ENCODE assay signal across 26 mouse cellular contexts in the genomic region with DNA sequence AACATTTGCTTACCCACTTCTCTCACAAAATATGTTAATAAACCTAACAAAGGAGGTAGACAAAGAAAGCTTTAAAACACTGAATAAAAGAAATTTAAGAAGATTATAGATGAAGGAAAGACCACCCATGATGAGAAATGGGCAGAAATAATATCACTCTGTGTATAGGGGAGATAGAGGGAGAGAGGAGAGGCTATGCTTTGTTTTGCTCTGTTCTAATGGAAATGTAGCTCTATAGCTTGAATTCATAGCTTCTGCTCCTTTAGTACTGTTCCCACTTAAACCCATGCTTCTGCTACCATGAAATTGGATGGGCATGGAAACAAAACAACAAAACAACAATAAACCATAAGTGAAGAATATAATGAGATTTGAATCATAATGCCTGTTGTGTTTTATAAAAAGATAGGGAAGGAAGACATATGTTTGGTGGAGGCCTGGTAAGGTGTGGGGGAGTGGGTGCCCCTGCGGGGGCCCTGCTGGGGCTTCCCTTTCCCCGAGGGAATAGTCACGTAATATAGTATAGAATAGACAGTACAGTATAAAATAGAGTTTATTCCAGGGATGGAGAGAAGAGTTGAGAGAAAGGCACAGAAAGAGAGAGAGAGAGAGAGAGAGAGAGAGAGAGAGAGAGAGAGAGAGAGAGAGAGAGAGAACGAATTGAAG. TPM values are rescaled to one million over a fixed set of nuclear protein-coding genes. Genes with fewer than 3 reads are reported as not detected.
DNase-seq lines count a peak whose midpoint lies in the region; ATAC-seq and TF ChIP-seq lines count a peak whose summit lies in the region.
"Had no signal": no experiment of that assay in that cellular context is flagged by ENCODE, and none has a peak within 500 bp of the region (broad histone marks: within the 10 kb centered on the region; RNA-seq: fewer than 3 reads in every experiment).

No protein-coding gene starts in this region.

- TF ChIP-seq CTCF in bone marrow macrophage, adult 2 months (IDR thresholded peaks at IDR 0.05; ENCODE audit: low read depth, low read length): no peak

- no peak overlapping the region for H3K9ac ChIP-seq in forebrain, embryonic 11.5 days (ENCODE audit: low read length)
- H3K9ac ChIP-seq in midbrain, embryonic 12.5 days (replicated peaks): no peak overlapping the region
- no peak overlapping the region for H3K9ac ChIP-seq in midbrain, embryonic 15.5 days
- H3K9ac ChIP-seq: embryonic facial prominence, embryonic 12.5 days; forebrain, embryonic 13.5 days; forebrain, embryonic 15.5 days; forebrain, postnatal 0 days had no signal

- no peaks in the 10 kb centered on the region for H3K4me1 ChIP-seq in forebrain, embryonic 11.5 days (replicated peaks; ENCODE audit: control insufficient read depth, insufficient read depth, low read length)
- no peaks in the 10 kb centered on the region for H3K4me1 ChIP-seq in forebrain, embryonic 10.5 days
- no peaks in the 10 kb centered on the region for H3K4me1 ChIP-seq in midbrain, embryonic 12.5 days
- H3K4me1 ChIP-seq in midbrain, embryonic 15.5 days: 0 out of 2 replicates have a peak, but pooled peaks cover 4% of the 10 kb centered on the region
- H3K4me1 ChIP-seq in bone marrow macrophage, adult 2 months (ENCODE audit: control insufficient read depth, insufficient read depth, low read length): peaks cover 25% of the 10 kb centered on the region
- H3K4me1 ChIP-seq: embryonic facial prominence, embryonic 10.5 days; embryonic facial prominence, embryonic 12.5 days; forebrain, embryonic 13.5 days; forebrain, embryonic 15.5 days had no signal

- H3K9me3 ChIP-seq in forebrain, embryonic 11.5 days (ENCODE audit: control insufficient read depth, low read length): no peaks in the 10 kb centered on the region
- H3K9me3 ChIP-seq in forebrain, embryonic 10.5 days: no peaks in the 10 kb centered on the region
- no peaks in the 10 kb centered on the region for H3K9me3 ChIP-seq in midbrain, embryonic 12.5 days
- H3K9me3 ChIP-seq in midbrain, embryonic 15.5 days: no peaks in the 10 kb centered on the region
- H3K9me3 ChIP-seq: embryonic facial prominence, embryonic 10.5 days; embryonic facial prominence, embryonic 12.5 days; forebrain, embryonic 13.5 days; forebrain, embryonic 15.5 days; G1E had no signal

- 72% methylated on average over 4 of the region's 4 CpGs for WGBS in forebrain, embryonic 11.5 days
- WGBS in forebrain, embryonic 10.5 days: 60% methylated on average over 4 of the region's 4 CpGs
- 50% methylated on average over 4 of the region's 4 CpGs for WGBS in midbrain, embryonic 12.5 days
- WGBS in midbrain, embryonic 15.5 days: 51% methylated on average over 4 of the region's 4 CpGs

- H3K36me3 ChIP-seq in forebrain, embryonic 11.5 days (ENCODE audit: control insufficient read depth, insufficient read depth, low read length): no peaks in the 10 kb centered on the region
- no peaks in the 10 kb centered on the region for H3K36me3 ChIP-seq in forebrain, embryonic 10.5 days (replicated peaks)
- H3K36me3 ChIP-seq in midbrain, embryonic 12.5 days: no peaks in the 10 kb centered on the region
- no peaks in the 10 kb centered on the region for H3K36me3 ChIP-seq in midbrain, embryonic 15.5 days (replicated peaks)
- H3K36me3 ChIP-seq: embryonic facial prominence, embryonic 10.5 days; embryonic facial prominence, embryonic 12.5 days; forebrain, embryonic 15.5 days; G1E had no signal

- peak; percentile 71; the same call in 1 of the 2 replicates for ATAC-seq in forebrain, embryonic 11.5 days (replicated peaks; ENCODE audit: low FRiP score)
- ATAC-seq in midbrain, embryonic 12.5 days (ENCODE audit: low FRiP score, low read depth): peak; percentile 86
- no peak for ATAC-seq in midbrain, embryonic 15.5 days (replicated peaks)
- ATAC-seq: activated CD4-positive, CD25-positive, alpha-beta regulatory T cell, adult 4 months; CD4-positive, CD25-positive, alpha-beta regulatory T cell, adult 4 months; forebrain, embryonic 13.5 days; forebrain, embryonic 15.5 days; forebrain, postnatal 0 days; Patski had no signal

- no peak overlapping the region for H3K4me3 ChIP-seq in forebrain, embryonic 11.5 days (ENCODE audit: low read depth, low read length)
- no peak overlapping the region for H3K4me3 ChIP-seq in forebrain, embryonic 10.5 days
- no peak overlapping the region for H3K4me3 ChIP-seq in midbrain, embryonic 12.5 days
- no peak overlapping the region for H3K4me3 ChIP-seq in midbrain, embryonic 15.5 days
- no peak overlapping the region for H3K4me3 ChIP-seq in bone marrow macrophage, adult 2 months (ENCODE audit: insufficient read depth, low read length)
- H3K4me3 ChIP-seq: embryonic facial prominence, embryonic 10.5 days; embryonic facial prominence, embryonic 12.5 days; forebrain, embryonic 13.5 days; forebrain, embryonic 15.5 days had no signal

- TF ChIP-seq POLR2A in bone marrow macrophage, adult 2 months (IDR thresholded peaks at IDR 0.05; ENCODE audit: borderline replicate concordance, low read depth, low read length): no peak

- H3K4me2 ChIP-seq in forebrain, embryonic 11.5 days (ENCODE audit: low read depth, low read length, severe bottlenecking): no peak overlapping the region
- no peak overlapping the region for H3K4me2 ChIP-seq in midbrain, embryonic 12.5 days (replicated peaks)
- H3K4me2 ChIP-seq in midbrain, embryonic 15.5 days: no peak overlapping the region
- H3K4me2 ChIP-seq: embryonic facial prominence, embryonic 12.5 days; forebrain, embryonic 13.5 days; forebrain, embryonic 15.5 days had no signal

- H3K27ac ChIP-seq in forebrain, embryonic 11.5 days (ENCODE audit: low read depth, low read length): no peak overlapping the region
- no peak overlapping the region for H3K27ac ChIP-seq in forebrain, embryonic 10.5 days
- H3K27ac ChIP-seq in midbrain, embryonic 12.5 days (replicated peaks): no peak overlapping the region
- no peak overlapping the region for H3K27ac ChIP-seq in midbrain, embryonic 15.5 days
- 0 out of 2 replicates have a peak overlapping the region, but pooled peaks have one; percentile 5 for H3K27ac ChIP-seq in bone marrow macrophage, adult 2 months (ENCODE audit: insufficient read depth, low read depth, low read length)
- H3K27ac ChIP-seq: embryonic facial prominence, embryonic 10.5 days; embryonic facial prominence, embryonic 12.5 days; forebrain, embryonic 13.5 days; forebrain, embryonic 15.5 days had no signal

- no peaks in the 10 kb centered on the region for H3K27me3 ChIP-seq in forebrain, embryonic 11.5 days (ENCODE audit: control insufficient read depth, insufficient read depth, low read length)
- H3K27me3 ChIP-seq in forebrain, embryonic 10.5 days (ENCODE audit: poor library complexity, severe bottlenecking): no peaks in the 10 kb centered on the region
- H3K27me3 ChIP-seq in midbrain, embryonic 12.5 days: no peaks in the 10 kb centered on the region
- H3K27me3 ChIP-seq in midbrain, embryonic 15.5 days (replicated peaks): no peaks in the 10 kb centered on the region
- H3K27me3 ChIP-seq: CH12.LX; embryonic facial prominence, embryonic 12.5 days; forebrain, embryonic 13.5 days; forebrain, embryonic 15.5 days; Patski had no signal

- DNase-seq in forebrain, embryonic 11.5 days (ENCODE audit: low spot score): no peak
- no peak for DNase-seq in forebrain, embryonic 10.5 days (ENCODE audit: extremely low spot score, low spot score)
- DNase-seq: adrenal gland, adult 8-10 months; adrenal gland, postnatal 14 days; adrenal gland, postnatal 36 days; B cell, adult 2 months; cerebellum, adult 11-12 months; cerebellum, adult 2 months; cerebellum, adult 9-10 months; cerebellum, postnatal 10 days; cerebellum, postnatal 25 days; forebrain, postnatal 0 days had no signal

RNA-seq across cellular contexts. Expression of gene Olfr112, which starts 27.7 kb away (rescaled TPM):
- not detected in 2 replicates for polyA plus RNA-seq in forebrain, embryonic 11.5 days (2014; fragmentation: Nextera tagmentation; extraction: Ambion mirVana)
- polyA plus RNA-seq in forebrain, embryonic 10.5 days (2016; fragmentation: Nextera tagmentation; extraction: Ambion mirVana): not detected in 2 replicates
- polyA plus RNA-seq in midbrain, embryonic 12.5 days (2016; fragmentation: Nextera tagmentation; extraction: Ambion mirVana): not detected in 2 replicates
- polyA plus RNA-seq in midbrain, embryonic 15.5 days (2015; fragmentation: Nextera tagmentation; extraction: Ambion mirVana): not detected in 2 replicates
- polyA plus RNA-seq in bone marrow macrophage, adult 2 months (2012; ENCODE audit: insufficient read depth, insufficient read length, missing spikeins): not detected in 2 replicates
- polyA plus RNA-seq: activated CD4-positive, CD25-positive, alpha-beta regulatory T cell, adult 4 months; CD4-positive, CD25-positive, alpha-beta regulatory T cell, adult 4 months; cerebellum, adult 2 months; cortical plate, adult 2 months; embryonic facial prominence, embryonic 10.5 days; embryonic facial prominence, embryonic 12.5 days; embryonic facial prominence, embryonic 14.5 days; forebrain, embryonic 13.5 days; forebrain, embryonic 15.5 days; forebrain, postnatal 0 days; G1E; Patski had no signal

RNA-seq across cellular contexts. Expression of gene Olfr111, which starts 33.8 kb away (rescaled TPM):
- polyA plus RNA-seq in forebrain, embryonic 11.5 days (2014; fragmentation: Nextera tagmentation; extraction: Ambion mirVana): not detected in 2 replicates
- polyA plus RNA-seq in forebrain, embryonic 10.5 days (2016; fragmentation: Nextera tagmentation; extraction: Ambion mirVana): not detected in 2 replicates
- not detected in 2 replicates for polyA plus RNA-seq in midbrain, embryonic 12.5 days (2016; fragmentation: Nextera tagmentation; extraction: Ambion mirVana)
- not detected in 2 replicates for polyA plus RNA-seq in midbrain, embryonic 15.5 days (2015; fragmentation: Nextera tagmentation; extraction: Ambion mirVana)
- 4.6 and 5.8 TPM in 2 replicates for polyA plus RNA-seq in bone marrow macrophage, adult 2 months (2012; ENCODE audit: insufficient read depth, insufficient read length, missing spikeins)
- polyA plus RNA-seq: activated CD4-positive, CD25-positive, alpha-beta regulatory T cell, adult 4 months; CD4-positive, CD25-positive, alpha-beta regulatory T cell, adult 4 months; embryonic facial prominence, embryonic 10.5 days; embryonic facial prominence, embryonic 12.5 days; embryonic facial prominence, embryonic 14.5 days; forebrain, embryonic 13.5 days; forebrain, embryonic 15.5 days; forebrain, postnatal 0 days; G1E; Patski had no signal

RNA-seq across cellular contexts. Expression of gene Olfr113, which starts 35.9 kb away (rescaled TPM):
- not detected in 2 replicates for polyA plus RNA-seq in forebrain, embryonic 11.5 days (2014; fragmentation: Nextera tagmentation; extraction: Ambion mirVana)
- not detected in 2 replicates for polyA plus RNA-seq in forebrain, embryonic 10.5 days (2016; fragmentation: Nextera tagmentation; extraction: Ambion mirVana)
- polyA plus RNA-seq in midbrain, embryonic 12.5 days (2016; fragmentation: Nextera tagmentation; extraction: Ambion mirVana): not detected in 2 replicates
- polyA plus RNA-seq in midbrain, embryonic 15.5 days (2015; fragmentation: Nextera tagmentation; extraction: Ambion mirVana): not detected in 2 replicates
- not detected in 2 replicates for polyA plus RNA-seq in bone marrow macrophage, adult 2 months (2012; ENCODE audit: insufficient read depth, insufficient read length, missing spikeins)
- polyA plus RNA-seq: activated CD4-positive, CD25-positive, alpha-beta regulatory T cell, adult 4 months; CD4-positive, CD25-positive, alpha-beta regulatory T cell, adult 4 months; cerebellum, adult 2 months; cortical plate, adult 2 months; embryonic facial prominence, embryonic 10.5 days; embryonic facial prominence, embryonic 12.5 days; embryonic facial prominence, embryonic 14.5 days; forebrain, embryonic 13.5 days; forebrain, embryonic 15.5 days; forebrain, postnatal 0 days; G1E; Patski had no signal

RNA-seq across cellular contexts. Expression of gene Olfr110, which starts 49.3 kb away (rescaled TPM):
- polyA plus RNA-seq in forebrain, embryonic 11.5 days (2014; fragmentation: Nextera tagmentation; extraction: Ambion mirVana): not detected in 2 replicates
- not detected in 2 replicates for polyA plus RNA-seq in forebrain, embryonic 10.5 days (2016; fragmentation: Nextera tagmentation; extraction: Ambion mirVana)
- polyA plus RNA-seq in midbrain, embryonic 12.5 days (2016; fragmentation: Nextera tagmentation; extraction: Ambion mirVana): not detected in 2 replicates
- polyA plus RNA-seq in midbrain, embryonic 15.5 days (2015; fragmentation: Nextera tagmentation; extraction: Ambion mirVana): not detected in 2 replicates
- 0.75 and 1.3 TPM in 2 replicates for polyA plus RNA-seq in bone marrow macrophage, adult 2 months (2012; ENCODE audit: insufficient read depth, insufficient read length, missing spikeins)
- polyA plus RNA-seq: activated CD4-positive, CD25-positive, alpha-beta regulatory T cell, adult 4 months; CD4-positive, CD25-positive, alpha-beta regulatory T cell, adult 4 months; cerebellum, adult 2 months; embryonic facial prominence, embryonic 10.5 days; embryonic facial prominence, embryonic 12.5 days; embryonic facial prominence, embryonic 14.5 days; forebrain, embryonic 13.5 days; forebrain, embryonic 15.5 days; forebrain, postnatal 0 days; G1E; Patski had no signal

RNA-seq across cellular contexts. Expression of gene Olfr114, which starts 51.0 kb away (rescaled TPM):
- polyA plus RNA-seq in forebrain, embryonic 11.5 days (2014; fragmentation: Nextera tagmentation; extraction: Ambion mirVana): not detected in 2 replicates
- not detected in 2 replicates for polyA plus RNA-seq in forebrain, embryonic 10.5 days (2016; fragmentation: Nextera tagmentation; extraction: Ambion mirVana)
- polyA plus RNA-seq in midbrain, embryonic 12.5 days (2016; fragmentation: Nextera tagmentation; extraction: Ambion mirVana): not detected in 2 replicates
- not detected in 2 replicates for polyA plus RNA-seq in midbrain, embryonic 15.5 days (2015; fragmentation: Nextera tagmentation; extraction: Ambion mirVana)
- polyA plus RNA-seq in bone marrow macrophage, adult 2 months (2012; ENCODE audit: insufficient read depth, insufficient read length, missing spikeins): not detected in 2 replicates
- polyA plus RNA-seq: activated CD4-positive, CD25-positive, alpha-beta regulatory T cell, adult 4 months; CD4-positive, CD25-positive, alpha-beta regulatory T cell, adult 4 months; cerebellum, adult 2 months; cortical plate, adult 2 months; embryonic facial prominence, embryonic 10.5 days; embryonic facial prominence, embryonic 12.5 days; embryonic facial prominence, embryonic 14.5 days; forebrain, embryonic 13.5 days; forebrain, embryonic 15.5 days; forebrain, postnatal 0 days; G1E; Patski had no signal
